Mouse (Mus musculus) liver, adult (tissue): ENCODE results near the gene Cenpv.

ENCODE experiments used
- GATA4 ChIP-seq: IDR thresholded peaks from 2 replicates; pipeline ENCODE4 v1.6.1; 2014; ENCODE audit warnings: mild to moderate bottlenecking, low read length; ENCODE audit not compliant: insufficient replicate concordance

Cenpv gene

DNA sequence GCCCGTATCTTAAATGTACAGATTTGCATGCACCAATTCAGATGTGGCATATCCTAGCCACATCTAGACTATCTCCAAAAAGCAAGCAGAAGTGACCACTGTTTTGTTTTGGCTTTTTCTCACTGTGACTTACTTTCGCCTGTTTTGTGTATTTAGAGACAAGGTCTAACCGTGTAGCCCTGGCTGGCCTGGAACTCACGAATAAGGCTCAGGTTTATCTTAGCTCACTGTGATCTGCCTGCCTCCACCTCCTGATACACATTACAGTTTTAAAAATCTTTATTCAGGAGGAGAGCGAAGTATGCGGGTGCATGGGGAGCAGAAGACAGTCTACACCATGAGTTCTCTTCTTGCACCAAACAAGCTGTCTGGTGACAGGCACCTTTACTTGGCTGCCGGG, 1.1 kb upstream of the Cenpv start:
- no peak for TF ChIP-seq GATA4

DNA sequence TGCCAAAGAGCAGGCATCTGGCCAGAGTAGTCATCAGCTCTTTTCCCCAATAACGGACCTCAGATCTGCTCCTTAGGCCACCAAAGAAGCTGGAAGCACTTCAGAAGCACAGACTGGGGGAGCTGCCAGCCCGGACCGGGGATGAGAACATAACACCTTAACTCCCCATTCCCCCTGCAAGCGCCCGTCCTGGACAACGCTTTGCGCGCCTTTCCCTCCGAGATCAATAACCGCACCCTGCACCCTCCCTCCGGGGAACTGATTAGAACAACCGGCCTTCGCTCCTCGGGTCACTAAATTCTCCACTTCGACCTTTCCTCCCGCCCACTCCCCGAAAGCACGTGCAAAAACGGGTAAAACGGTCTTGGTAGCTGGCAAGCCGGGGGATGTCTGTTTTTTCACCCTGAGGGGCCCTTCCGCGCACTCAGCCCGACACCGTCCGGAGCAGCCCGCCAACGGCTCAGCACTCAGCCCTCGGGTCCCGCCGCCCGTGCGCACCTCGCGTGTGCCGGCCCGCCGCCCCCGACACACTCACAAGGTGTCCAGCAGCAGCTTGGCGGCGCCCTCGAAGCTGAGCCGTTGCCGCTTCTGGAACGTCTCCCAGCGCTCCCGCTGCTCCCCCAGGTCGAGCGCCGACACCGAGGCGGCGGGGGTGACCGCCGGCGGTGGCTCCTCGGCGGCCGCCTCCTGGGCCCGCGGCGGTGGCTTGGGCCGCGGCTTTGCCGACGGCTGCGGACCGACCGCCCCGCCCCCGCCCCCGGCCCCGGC, 556 bp downstream of the Cenpv start:
- TF ChIP-seq GATA4: peak; percentile 61; the same call in 1 of the 2 replicates

DNA sequence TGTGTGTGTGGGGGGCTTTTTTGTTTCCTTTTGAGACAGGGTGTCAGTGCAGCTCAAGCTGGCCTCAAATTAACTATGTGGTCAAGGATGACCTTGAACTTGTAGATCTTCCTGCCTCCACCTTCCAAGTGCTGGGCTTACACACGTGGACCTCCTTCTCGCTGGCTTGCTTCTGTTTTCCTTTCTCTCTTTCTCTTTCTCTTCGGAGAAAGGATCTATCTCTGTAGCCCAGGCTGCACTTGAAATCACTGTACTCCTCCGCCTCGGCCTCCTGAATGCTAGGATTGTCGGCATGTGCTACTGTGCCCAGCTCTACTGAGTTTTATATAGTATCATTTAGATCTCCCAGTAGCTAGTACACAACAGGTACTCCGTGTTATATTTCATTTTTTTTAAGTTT, 1.5 kb downstream of the Cenpv start:
- TF ChIP-seq GATA4: no peak

DNA sequence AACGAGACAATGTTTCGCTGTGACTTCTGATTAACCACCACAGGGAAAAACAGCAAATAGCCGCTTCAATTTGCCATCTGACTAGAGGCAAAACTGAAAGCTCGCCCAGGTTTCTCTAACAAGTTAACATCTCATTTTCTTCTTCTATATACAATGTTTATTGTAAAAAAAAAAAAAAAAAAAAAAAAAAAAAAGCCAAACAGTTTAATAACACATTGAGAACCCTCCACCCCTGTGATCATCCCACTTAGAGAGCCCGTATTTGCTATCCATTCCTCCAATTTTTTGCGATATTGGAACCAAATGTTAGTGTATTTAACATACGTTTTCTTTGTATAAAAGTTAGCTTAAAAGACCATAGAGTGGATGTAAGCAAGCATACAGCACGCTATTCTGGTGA, 2.0 kb downstream of the Cenpv start:
- no peak for TF ChIP-seq GATA4

DNA sequence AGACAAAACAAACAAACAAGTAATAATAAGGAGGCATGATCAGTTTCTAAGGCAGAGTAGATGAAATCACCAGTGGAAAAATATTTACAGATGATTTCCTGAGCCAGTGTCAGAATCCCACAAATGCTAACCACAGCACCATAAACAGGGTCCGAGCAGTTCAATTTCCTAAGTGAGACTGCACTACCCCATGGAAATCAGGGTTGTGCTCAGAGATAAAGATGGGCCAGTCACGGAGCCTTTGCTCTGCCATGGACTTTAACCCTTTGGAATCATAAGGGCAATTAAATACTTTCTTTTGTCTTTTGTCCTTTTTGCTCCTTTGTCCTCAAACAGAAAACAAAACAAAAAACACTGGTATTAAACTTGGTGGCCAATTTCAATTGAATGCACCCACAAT, 16.8 kb downstream of the Cenpv start:
- TF ChIP-seq GATA4: no peak

DNA sequence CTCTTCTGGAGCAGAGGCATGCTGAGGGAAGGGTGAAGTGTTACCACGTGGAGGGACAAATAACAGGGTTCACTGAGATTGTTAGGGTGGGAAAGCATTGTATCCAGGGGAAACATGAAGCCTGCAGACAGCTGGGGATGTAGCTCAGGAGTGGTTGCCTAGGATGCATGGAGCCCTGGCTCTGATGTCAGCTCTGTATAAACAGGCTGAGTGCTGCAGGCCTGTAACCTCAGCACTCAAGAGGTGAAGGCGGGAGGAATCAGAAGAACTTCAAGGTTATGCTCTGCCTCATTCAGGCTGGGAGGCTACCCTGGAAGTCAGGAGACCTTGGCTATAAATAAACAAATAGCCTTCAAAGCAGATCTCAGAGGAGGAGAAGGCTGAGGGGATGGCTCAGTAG, 20.1 kb downstream of the Cenpv start:
- TF ChIP-seq GATA4: no peak

DNA sequence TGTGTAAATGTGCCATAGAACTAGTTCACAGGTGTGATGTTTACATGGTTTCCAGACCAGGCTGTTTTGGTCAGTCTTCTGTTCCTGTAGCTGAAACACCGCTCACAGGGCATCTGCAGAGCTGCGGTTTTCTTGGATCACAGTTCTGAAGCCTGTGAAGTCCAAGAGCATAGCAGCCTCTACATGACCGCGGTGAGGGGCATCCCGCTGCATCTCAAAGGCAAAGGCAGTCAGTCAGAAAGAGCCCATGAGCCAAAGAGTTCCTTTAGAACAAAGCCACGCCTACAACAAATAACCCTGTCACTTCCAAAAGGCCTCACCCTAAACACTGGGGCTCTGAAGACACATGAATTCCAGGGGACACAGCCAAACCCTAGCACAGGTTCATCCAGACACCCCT, 25.8 kb downstream of the Cenpv start:
- TF ChIP-seq GATA4: no peak

DNA sequence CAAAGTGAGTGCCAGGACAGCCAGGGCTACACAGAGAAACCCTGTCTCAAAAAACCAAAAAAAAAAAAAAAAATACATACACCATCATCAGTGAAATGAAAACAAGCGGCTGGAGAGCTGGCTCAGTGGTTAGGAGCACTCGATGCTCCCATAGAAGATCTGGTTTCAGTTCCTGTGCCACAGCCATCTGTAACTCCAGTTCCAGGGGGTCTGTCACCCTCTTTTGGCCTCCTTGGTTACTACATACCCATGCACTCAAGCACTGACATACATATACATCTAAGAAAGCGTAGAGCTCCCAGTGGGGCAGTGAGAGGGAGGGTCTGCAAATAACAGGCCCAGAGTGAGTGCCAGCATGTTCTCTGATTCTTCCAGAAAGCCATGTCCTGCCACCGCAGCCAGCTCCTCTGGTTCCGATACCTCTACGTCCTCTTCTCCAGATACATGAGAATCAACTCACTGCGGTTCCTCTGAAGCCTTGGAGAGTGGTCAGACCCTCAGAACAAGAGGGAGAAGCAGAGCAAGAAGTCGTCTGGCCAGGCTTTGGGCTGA, 26.5 kb downstream of the Cenpv start:
- no peak for TF ChIP-seq GATA4

DNA sequence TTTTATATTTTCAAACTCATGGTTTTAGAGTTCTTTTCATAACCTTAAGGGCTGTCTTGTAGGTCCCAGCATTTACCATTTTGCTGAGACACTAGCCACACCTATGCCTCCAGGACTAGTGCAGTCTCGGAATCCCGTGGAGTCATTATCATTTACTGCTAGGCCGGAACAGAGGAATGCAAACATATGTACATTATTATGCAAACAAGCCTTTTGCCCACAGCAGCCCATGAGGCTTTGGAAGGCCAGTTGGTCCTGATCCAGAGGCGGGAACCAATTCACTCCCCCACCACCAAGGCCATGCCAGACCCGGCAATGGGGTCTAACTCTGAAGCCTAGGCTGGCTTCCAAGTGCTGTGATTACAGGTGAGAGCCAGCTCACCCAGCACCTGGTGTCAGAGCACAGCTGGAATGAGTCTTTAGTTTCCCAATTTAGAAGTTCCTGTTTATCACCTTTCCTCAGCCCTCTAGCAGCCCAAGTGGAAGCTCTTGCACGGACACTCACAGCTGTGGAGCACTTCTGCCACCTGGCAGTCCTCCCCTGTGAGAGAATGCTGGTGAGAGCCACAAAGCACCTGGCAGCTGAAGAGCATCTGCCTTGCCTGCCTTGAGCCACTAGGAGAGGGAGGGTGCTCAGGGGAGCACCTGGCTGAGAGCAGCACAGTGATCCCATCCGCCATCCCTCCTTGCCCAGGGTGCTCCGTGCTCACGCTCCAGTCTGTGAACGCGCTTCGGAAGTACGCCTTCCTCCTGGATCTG, 27.4 kb downstream of the Cenpv start:
- TF ChIP-seq GATA4: no peak

DNA sequence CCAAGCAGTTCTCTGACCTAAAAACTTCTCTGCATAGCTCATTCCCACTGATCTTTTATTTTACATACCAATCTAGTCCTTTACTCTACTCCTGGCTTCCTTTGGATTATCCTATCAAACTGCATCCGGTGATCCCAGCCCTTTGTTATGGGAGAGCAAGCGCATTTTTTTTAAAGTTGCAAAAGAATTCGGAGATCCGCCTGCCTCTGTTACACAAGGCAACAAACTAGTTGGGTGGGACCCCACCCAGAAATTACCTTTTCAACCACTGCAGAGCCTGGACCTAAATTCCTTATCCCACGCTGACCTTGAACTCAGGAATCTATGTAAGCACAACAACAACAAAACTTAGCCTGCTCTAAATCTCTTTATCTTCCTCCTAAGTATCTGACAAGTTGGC, 28.1 kb downstream of the Cenpv start:
- no peak for TF ChIP-seq GATA4

DNA sequence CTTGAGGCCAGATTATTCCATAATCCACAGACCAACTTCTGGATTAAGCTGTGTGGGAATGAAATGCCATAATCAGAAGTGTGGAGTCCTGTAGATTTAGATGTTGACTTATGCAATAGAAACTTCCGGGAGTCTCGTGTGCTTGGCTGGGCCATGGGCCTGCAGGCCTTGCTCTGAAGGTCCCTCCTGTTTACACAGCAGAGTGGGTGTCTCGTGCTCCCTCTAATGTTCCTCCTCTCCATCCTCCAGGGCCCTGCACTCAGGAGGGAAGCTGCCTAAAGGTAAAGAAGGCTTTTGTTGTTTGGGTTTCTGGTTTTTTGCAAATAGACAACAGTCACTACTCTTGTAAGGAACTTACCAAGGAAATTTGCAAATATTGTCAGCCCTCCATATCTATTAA, 29.5 kb downstream of the Cenpv start:
- no peak for TF ChIP-seq GATA4

DNA sequence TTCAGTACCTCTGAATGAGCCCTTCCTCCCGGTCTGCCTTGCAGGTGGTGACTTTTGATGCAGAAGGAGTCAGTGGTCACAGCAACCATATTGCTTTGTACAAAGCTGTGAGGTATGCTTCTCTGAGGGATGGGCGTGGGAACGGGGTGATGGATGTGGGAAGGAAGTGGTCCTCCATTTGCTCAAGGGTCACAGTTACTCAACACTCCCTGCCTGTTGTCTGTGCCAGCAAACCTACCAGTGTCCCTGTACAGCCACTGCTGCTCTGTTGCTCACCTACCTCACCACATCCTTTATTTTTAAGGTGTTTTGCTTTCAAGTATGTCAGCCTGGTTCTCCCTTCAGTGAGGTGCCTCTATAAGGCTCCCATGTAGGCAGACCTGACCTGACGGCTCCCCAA, 31.4 kb downstream of the Cenpv start:
- no peak for TF ChIP-seq GATA4

DNA sequence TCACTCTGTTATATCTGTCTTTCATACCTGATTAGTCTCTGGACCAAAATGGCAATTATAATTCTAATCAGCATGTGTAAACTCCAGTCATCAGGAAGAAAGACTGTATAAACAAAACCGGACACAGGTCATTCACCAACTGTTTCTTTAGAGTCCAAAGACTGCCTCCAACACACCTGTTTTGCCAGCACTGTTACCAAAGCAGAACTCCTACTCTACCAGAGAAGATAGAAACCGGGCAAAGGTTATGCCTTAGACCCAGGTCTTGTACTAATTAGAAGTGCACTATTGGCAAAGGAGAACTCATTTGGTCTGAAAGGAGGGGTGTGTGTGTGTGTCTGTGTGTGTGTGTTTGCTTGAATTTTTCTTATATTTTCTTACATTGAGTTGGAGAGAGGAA, 38.5 kb downstream of the Cenpv start:
- TF ChIP-seq GATA4: no peak

DNA sequence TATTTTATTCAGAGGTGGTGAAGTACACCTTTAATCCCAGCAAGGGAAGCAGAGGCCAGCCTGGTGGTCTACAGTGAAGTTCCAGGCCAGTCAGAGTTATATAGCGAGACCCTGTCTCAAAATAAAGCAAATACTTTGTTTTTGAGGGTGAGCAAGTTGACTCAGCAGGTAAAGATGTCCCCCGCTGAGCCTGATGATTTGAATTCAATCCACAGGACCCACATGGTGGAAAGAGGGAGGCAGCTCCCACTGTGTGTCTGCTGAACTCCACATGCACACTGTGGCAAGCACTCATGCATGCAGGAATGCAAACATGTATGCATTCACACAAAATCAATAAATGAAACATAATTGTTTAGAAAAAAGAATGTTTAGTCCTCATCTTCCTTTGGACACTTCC, 40.3 kb downstream of the Cenpv start:
- TF ChIP-seq GATA4: no peak

DNA sequence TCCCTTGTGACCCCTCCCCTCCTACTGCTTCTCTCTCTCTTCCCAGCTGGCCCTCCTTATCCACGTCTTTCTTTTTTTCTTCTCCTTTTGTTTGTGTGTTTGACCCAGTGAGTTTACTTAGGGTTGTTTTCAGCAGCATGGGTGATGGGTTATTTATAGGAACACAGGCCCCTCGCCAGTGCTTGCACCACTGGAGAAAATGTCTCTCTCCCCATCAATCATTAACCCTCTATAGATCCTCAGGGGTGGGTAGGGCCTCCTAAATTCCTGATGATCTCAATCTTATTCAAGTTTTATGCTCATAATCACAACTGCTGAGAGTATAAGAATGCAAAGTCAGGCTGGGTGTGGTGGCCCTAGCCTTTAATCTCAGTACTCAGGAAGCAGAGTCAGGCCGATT, 41.9 kb downstream of the Cenpv start:
- no peak for TF ChIP-seq GATA4

DNA sequence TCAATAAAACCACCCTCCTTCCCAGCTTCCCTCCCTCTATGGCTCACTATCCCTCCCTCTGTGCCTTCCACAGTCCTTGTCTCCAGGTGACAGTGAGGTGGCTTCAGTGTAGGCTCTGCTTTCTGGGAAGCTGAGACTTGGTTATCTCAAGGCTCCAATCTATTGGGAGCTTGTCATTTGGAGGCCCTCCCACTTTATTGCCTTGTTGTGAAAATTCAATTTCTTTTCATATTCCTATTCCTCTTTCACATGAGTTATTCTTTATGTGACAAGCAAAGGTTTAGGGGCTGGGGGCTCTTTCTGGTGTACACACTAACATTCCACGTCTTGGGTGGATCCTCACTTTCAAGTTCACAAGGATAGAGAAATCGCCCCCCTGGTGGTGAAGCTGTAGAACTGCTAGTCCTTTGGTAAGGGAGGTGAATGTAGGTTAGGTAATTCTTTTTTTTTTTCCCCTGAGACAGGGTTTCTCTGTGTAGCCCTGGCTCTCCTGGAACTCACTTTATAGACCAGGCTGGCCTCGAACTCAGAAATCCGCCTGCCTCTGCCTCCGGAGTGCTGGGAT, 42.8 kb downstream of the Cenpv start:
- no peak for TF ChIP-seq GATA4

DNA sequence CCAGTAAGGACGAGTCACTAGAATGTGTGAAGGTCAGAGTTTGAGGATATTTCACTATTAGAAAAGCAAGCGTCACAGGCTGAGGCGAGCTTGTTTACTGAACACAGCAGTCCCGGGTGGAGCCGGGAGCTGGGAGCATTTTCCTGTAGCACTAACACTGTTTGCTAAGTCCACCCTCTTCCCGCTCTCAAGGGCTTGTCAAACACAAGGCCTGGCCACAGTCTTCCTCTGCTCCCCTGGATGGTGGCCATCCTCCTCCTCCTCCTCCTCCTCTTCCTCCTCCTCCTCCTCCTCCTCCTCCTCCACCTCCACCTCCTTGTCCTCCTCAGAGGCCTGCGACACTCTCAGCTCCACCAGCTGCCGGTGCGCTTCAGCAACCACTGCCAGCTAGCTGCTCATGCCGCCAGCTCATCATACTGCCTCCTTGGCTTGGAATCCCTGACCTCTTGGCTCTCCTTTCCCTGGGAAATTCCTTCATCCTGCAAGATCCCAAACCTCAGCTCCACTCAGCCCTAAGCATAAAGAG, 43.7 kb downstream of the Cenpv start:
- no peak for TF ChIP-seq GATA4
